25 mouse cellular contexts compared by ENCODE assay signal in genomic region chr8:81862738-81863137, GRCm38 (mm10).
"Had no signal": no experiment of that assay in that cellular context is flagged by ENCODE, and none has a peak within 500 bp of the region (broad histone marks: within the 10 kb centered on the region; RNA-seq: fewer than 3 reads in every experiment).

No protein-coding gene starts in this region.

- H3K27ac ChIP-seq: embryonic facial prominence, embryonic 10.5 days; embryonic facial prominence, embryonic 12.5 days; embryonic facial prominence, embryonic 13.5 days; embryonic facial prominence, embryonic 15.5 days; forebrain, embryonic 10.5 days; forebrain, embryonic 12.5 days; forebrain, embryonic 13.5 days; forebrain, embryonic 15.5 days; heart, adult 2 months; heart, embryonic 10.5 days had no signal

- H3K4me1 ChIP-seq: embryonic facial prominence, embryonic 15.5 days; forebrain, embryonic 10.5 days; forebrain, embryonic 12.5 days; forebrain, embryonic 13.5 days; forebrain, embryonic 15.5 days had no signal

- H3K9ac ChIP-seq: embryonic facial prominence, embryonic 12.5 days; embryonic facial prominence, embryonic 13.5 days; embryonic facial prominence, embryonic 15.5 days; forebrain, embryonic 12.5 days; forebrain, embryonic 13.5 days; forebrain, embryonic 15.5 days; forebrain, postnatal 0 days had no signal

- DNase-seq: cerebellum, adult 8-10 months; cerebellum, adult 9-10 months; cerebellum, adult 9-11 months; cerebellum, postnatal 10 days; cerebellum, postnatal 14 days; cerebellum, postnatal 25 days; cerebellum, postnatal 36 days; embryo, embryonic 11 days; forebrain, postnatal 0 days; gastrocnemius, postnatal 10 days; gastrocnemius, postnatal 14 days; gastrocnemius, postnatal 36 days; heart, adult 11 months; heart, adult 18-20 months; heart, adult 2 months had no signal

- H3K9me3 ChIP-seq: embryonic facial prominence, embryonic 10.5 days; embryonic facial prominence, embryonic 12.5 days; embryonic facial prominence, embryonic 13.5 days; embryonic facial prominence, embryonic 15.5 days; forebrain, embryonic 10.5 days; forebrain, embryonic 12.5 days; forebrain, embryonic 13.5 days; forebrain, embryonic 15.5 days; heart, embryonic 10.5 days had no signal

- H3K36me3 ChIP-seq: embryonic facial prominence, embryonic 10.5 days; embryonic facial prominence, embryonic 12.5 days; embryonic facial prominence, embryonic 13.5 days; embryonic facial prominence, embryonic 15.5 days; forebrain, embryonic 10.5 days; forebrain, embryonic 12.5 days; forebrain, embryonic 15.5 days; heart, embryonic 10.5 days had no signal

- H3K27me3 ChIP-seq: embryonic facial prominence, embryonic 12.5 days; embryonic facial prominence, embryonic 13.5 days; embryonic facial prominence, embryonic 15.5 days; forebrain, embryonic 12.5 days; forebrain, embryonic 13.5 days; forebrain, embryonic 15.5 days had no signal

- H3K4me3 ChIP-seq: embryonic facial prominence, embryonic 10.5 days; embryonic facial prominence, embryonic 12.5 days; embryonic facial prominence, embryonic 13.5 days; embryonic facial prominence, embryonic 15.5 days; erythroblast, embryonic 14.5 days; forebrain, embryonic 10.5 days; forebrain, embryonic 12.5 days; forebrain, embryonic 13.5 days; forebrain, embryonic 15.5 days; heart, adult 2 months; heart, embryonic 10.5 days had no signal
